Mouse (Mus musculus): ENCODE measurements around the gene Ubtfl1. TPM values are rescaled to one million over a fixed set of nuclear protein-coding genes. Genes with fewer than 3 reads are reported as not detected.

The Ubtfl1 gene
- total and polyA plus RNA-seq, 3 experiments: not detected

DNA sequence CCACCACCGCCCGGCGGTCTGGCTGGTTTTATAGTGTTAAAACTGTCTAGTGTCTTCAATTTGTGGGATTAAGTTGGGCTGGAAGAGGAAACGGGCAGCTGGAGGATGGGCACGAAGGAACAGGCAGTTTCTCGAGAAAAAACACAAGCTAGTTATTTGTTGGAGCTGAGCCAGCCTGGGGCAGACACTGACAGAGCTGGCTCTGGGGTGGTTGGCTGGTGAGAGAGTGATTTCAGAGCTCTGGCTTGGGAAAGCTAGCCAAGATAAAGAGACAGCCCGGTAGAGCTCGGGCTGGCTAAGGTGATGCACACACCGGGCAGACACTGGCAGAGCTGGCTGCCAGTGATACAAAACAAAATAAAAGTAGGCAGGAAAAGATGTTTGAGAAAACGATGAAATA, 27.5 kb downstream of the Ubtfl1 start:
- no peaks in the 10 kb centered on the region for H3K4me1 ChIP-seq (ENCODE audit: control insufficient read depth, insufficient read depth, low read length)
- 50% methylated on average over 10 of the region's 10 CpGs for WGBS

GRCm38 (mm10) chr9:18456520-18456919, 52.3 kb downstream of the Ubtfl1 start:
- no peaks in the 10 kb centered on the region for H3K36me3 ChIP-seq (ENCODE audit: control insufficient read depth, insufficient read depth, low read length)
- H3K4me1 ChIP-seq (ENCODE audit: control insufficient read depth, insufficient read depth, low read length): no peaks in the 10 kb centered on the region
- intact Hi-C loops (cut with DNase I): no loop called here
- 77% methylated on average over 4 of the region's 4 CpGs for WGBS
- H3K79me2 ChIP-seq (replicated peaks; ENCODE audit: control insufficient read depth, insufficient read depth, low read length): no peaks in the 10 kb centered on the region
- TF ChIP-seq CTCF (IDR thresholded peaks at IDR 0.05): no peak
- TF ChIP-seq POLR2A (IDR thresholded peaks at IDR 0.05; ENCODE audit: insufficient read depth, low read depth, low read length): no peak
- no peak for TF ChIP-seq EP300 (IDR thresholded peaks at IDR 0.05; ENCODE audit: insufficient read depth, low read depth, low read length)
- H3K4me3 ChIP-seq: no peak overlapping the region
- H3K27ac ChIP-seq: no peak overlapping the region
- H3K9ac ChIP-seq (ENCODE audit: low read depth, low read length): no peak overlapping the region
- no peaks in the 10 kb centered on the region for H3K27me3 ChIP-seq (ENCODE audit: control insufficient read depth, insufficient read depth, low read length)
- DNase-seq: no peak

More for the DNA sequence above, 27.5 kb downstream of the Ubtfl1 start:
- Histone ChIP-seq H3K79me2 (replicated peaks; ENCODE audit: control insufficient read depth, insufficient read depth, low read length) (no peaks in the 10 kb centered on the region), H3K36me3 (ENCODE audit: control insufficient read depth, insufficient read depth, low read length) (no peaks in the 10 kb centered on the region), H3K9ac (ENCODE audit: low read depth, low read length) (no peak overlapping the region), H3K27me3 (ENCODE audit: control insufficient read depth, insufficient read depth, low read length) (no peaks in the 10 kb centered on the region), H3K4me3 (no peak overlapping the region), H3K27ac (no peak overlapping the region)
- TF ChIP-seq POLR2A (IDR thresholded peaks at IDR 0.05; ENCODE audit: insufficient read depth, low read depth, low read length): no peak
- no peak for TF ChIP-seq EP300 (IDR thresholded peaks at IDR 0.05; ENCODE audit: insufficient read depth, low read depth, low read length)
- TF ChIP-seq CTCF (IDR thresholded peaks at IDR 0.05): no peak
- intact Hi-C loops (cut with DNase I): no loop called here
- DNase-seq: peak in 1 of 2 experiments; percentile 7

Small RNA genes lying within 50 kb of the gene (microRNA-seq; reads per million reads assigned to microRNA genes)
- 0 reads per million in 2 experiments for gene Gm22854

Other genes starting within 250 kb of the Ubtfl1 start
- 10 to 100 TPM; 57.3 to 65.6 TPM for gene Chordc1, start 112.3 kb upstream of the Ubtfl1 start, total RNA-seq (2021)
- gene Chordc1, start 112.3 kb upstream of the Ubtfl1 start, polyA plus RNA-seq (2012; rRNA removed): 23.8 and 37.8 TPM in 2 replicates
- gene Naalad2, start 1.4 kb upstream of the Ubtfl1 start, total RNA-seq (2021): 1 to 10 TPM; 6.4 to 7.3 TPM
- gene Naalad2, start 1.4 kb upstream of the Ubtfl1 start, polyA plus RNA-seq (2012; rRNA removed): 2.3 and 6.6 TPM in 2 replicates
- gene Mbd3l2, start 26.2 kb downstream of the Ubtfl1 start, total RNA-seq (2021): not detected
- gene Mbd3l2, start 26.2 kb downstream of the Ubtfl1 start, polyA plus RNA-seq (2012; rRNA removed): not detected in 2 replicates
- 1 to 10 TPM; 1.0 to 1.1 TPM for gene Zfp558, start 73.8 kb downstream of the Ubtfl1 start, total RNA-seq (2021)
- 0.04 and 1.5 TPM in 2 replicates for gene Zfp558, start 73.8 kb downstream of the Ubtfl1 start, polyA plus RNA-seq (2012; rRNA removed)
- not detected for gene Mbd3l1, start 73.9 kb downstream of the Ubtfl1 start, total RNA-seq (2021)
- gene Mbd3l1, start 73.9 kb downstream of the Ubtfl1 start, polyA plus RNA-seq (2012; rRNA removed): not detected in 2 replicates